Mouse (Mus musculus) heart, embryonic 15.5 days (tissue): ENCODE measurements around the gene Mymk. TPM values are rescaled to one million over a fixed set of nuclear protein-coding genes. Genes with fewer than 3 reads are reported as not detected.

Source experiments
- ATAC-seq: fragments of 200-750 bp; cut with Nextera tagmentation; replicated peaks from 2 replicates; pipeline ENCODE4 v1.8.0; 2017; ENCODE audit warnings: low read depth, moderate TSS enrichment; ENCODE audit not compliant: insufficient number of reproducible peaks, insufficient read depth, low FRiP score
- H3K27ac ChIP-seq: fragments of 300-500 bp; sonication (generic); 2 replicates; pipeline ENCODE4 v1.5.1; 2015; ENCODE audit warnings: mild to moderate bottlenecking, inconsistent platforms
- H3K27me3 ChIP-seq: fragments of 300-500 bp; sonication (generic); 2 replicates; pipeline ENCODE4 v1.6.1; 2015; ENCODE audit warnings: inconsistent platforms
- H3K36me3 ChIP-seq: fragments of 300-500 bp; sonication (generic); 2 replicates; pipeline ENCODE4 v1.6.1; 2015; ENCODE audit warnings: mild to moderate bottlenecking, inconsistent platforms
- H3K4me1 ChIP-seq: fragments of 300-500 bp; sonication (generic); replicated peaks from 2 replicates; pipeline ENCODE4 v1.6.1; 2015; ENCODE audit warnings: inconsistent platforms
- H3K4me2 ChIP-seq: fragments of 300-500 bp; sonication (generic); 2 replicates; pipeline ENCODE4 v1.6.1; 2015; ENCODE audit warnings: inconsistent platforms, mild to moderate bottlenecking, moderate library complexity
- H3K4me3 ChIP-seq: fragments of 300-500 bp; sonication (generic); 2 replicates; pipeline ENCODE4 v1.5.1; 2015; ENCODE audit warnings: mild to moderate bottlenecking, inconsistent platforms
- H3K9ac ChIP-seq: fragments of 300-500 bp; sonication (generic); 2 replicates; pipeline ENCODE4 v1.6.1; 2015; ENCODE audit warnings: mild to moderate bottlenecking, inconsistent platforms
- H3K9me3 ChIP-seq: fragments of 300-500 bp; sonication (generic); replicated peaks from 2 replicates; pipeline ENCODE4 v1.6.1; 2016; ENCODE audit warnings: inconsistent platforms
- WGBS: fragments of 180-500 bp; shearing (Covaris S2); methylation state at CpG from one replicate; pipeline ENCODE4 v1.1.7; 2015; ENCODE audit warnings: mixed read lengths; 5-methylcytosine and 5-hydroxymethylcytosine counted together
- polyA plus RNA-seq: library from polyadenylated mRNA; unstranded; fragments of >200 nt; fragmentation: Nextera tagmentation; extraction: Ambion mirVana; gene quantifications from 2 replicates; pipeline ENCODE4 v1.2.1, GENCODE M21; 2015

Mymk gene
- polyA plus RNA-seq, 1 experiment from 2014 or later = 0.18 TPM

- peaks cover 40% of the 10 kb centered on the region for H3K36me3 ChIP-seq
- H3K4me1 ChIP-seq = no peaks in the 10 kb centered on the region
- H3K27ac ChIP-seq = no peak overlapping the region
- no peaks in the 10 kb centered on the region for H3K27me3 ChIP-seq
- H3K9me3 ChIP-seq = no peaks in the 10 kb centered on the region
- 46% methylated on average over 5 of the region's 5 CpGs for WGBS
- H3K9ac ChIP-seq = no peak overlapping the region
- H3K4me3 ChIP-seq = no peak overlapping the region
- ATAC-seq = no peak
- no peak overlapping the region for H3K4me2 ChIP-seq
Observed at GRCm38 (mm10) chr2:27017802-27018201, 54.2 kb downstream of the Mymk start.

Other genes starting within 250 kb of the Mymk start
- gene Abo, start 207.2 kb downstream of the Mymk start, polyA plus RNA-seq = not detected in 2 replicates
- gene Surf6, start 169.3 kb downstream of the Mymk start, polyA plus RNA-seq = 13.5 and 15.9 TPM in 2 replicates
- gene Med22, start 161.5 kb downstream of the Mymk start, polyA plus RNA-seq = 35.2 and 43.8 TPM in 2 replicates
- gene Rpl7a, start 161.4 kb downstream of the Mymk start, polyA plus RNA-seq = 314 and 345 TPM in 2 replicates
- 28.9 and 31.6 TPM in 2 replicates for gene Surf2, start 155.8 kb downstream of the Mymk start, polyA plus RNA-seq
- 44.6 and 45.3 TPM in 2 replicates for gene Surf1, start 155.6 kb downstream of the Mymk start, polyA plus RNA-seq
- 157 and 192 TPM in 2 replicates for gene Surf4, start 138.3 kb downstream of the Mymk start, polyA plus RNA-seq
- 0.10 and 0.11 TPM in 2 replicates for gene Stkld1, start 138.1 kb downstream of the Mymk start, polyA plus RNA-seq
- gene Rexo4, start 107.8 kb downstream of the Mymk start, polyA plus RNA-seq = 23.6 and 29.7 TPM in 2 replicates
- gene Adamts13, start 98.8 kb downstream of the Mymk start, polyA plus RNA-seq = not detected in 2 replicates
- gene Cacfd1, start 62.3 kb downstream of the Mymk start, polyA plus RNA-seq = 35.4 and 48.3 TPM in 2 replicates
- 0.26 and 0.57 TPM in 2 replicates for gene Slc2a6, start 44.2 kb downstream of the Mymk start, polyA plus RNA-seq
- 12.3 and 13.8 TPM in 2 replicates for gene Adamtsl2, start 7.2 kb upstream of the Mymk start, polyA plus RNA-seq
- 0.39 and 0.67 TPM in 2 replicates for gene Fam163b, start 70.3 kb upstream of the Mymk start, polyA plus RNA-seq
- gene Dbh, start 93.1 kb upstream of the Mymk start, polyA plus RNA-seq = 0.60 and 6.5 TPM in 2 replicates
- 18.7 and 21.4 TPM in 2 replicates for gene Sardh, start 176.2 kb upstream of the Mymk start, polyA plus RNA-seq